Mouse (Mus musculus): ENCODE results near the gene Tmem151b. TPM values are rescaled to one million over a fixed set of nuclear protein-coding genes. Genes with fewer than 3 reads are reported as not detected.

The Tmem151b gene
- polyA plus RNA-seq, 1 experiment from 2014 or later, result 1.7 TPM

GRCm38 (mm10) chr17:45579554-45579953 is 30.1 kb upstream of the Tmem151b start:
- H3K4me1 ChIP-seq, result peaks cover 40% of the 10 kb centered on the region
- 79% methylated on average over 4 of the region's 4 CpGs for WGBS

DNA sequence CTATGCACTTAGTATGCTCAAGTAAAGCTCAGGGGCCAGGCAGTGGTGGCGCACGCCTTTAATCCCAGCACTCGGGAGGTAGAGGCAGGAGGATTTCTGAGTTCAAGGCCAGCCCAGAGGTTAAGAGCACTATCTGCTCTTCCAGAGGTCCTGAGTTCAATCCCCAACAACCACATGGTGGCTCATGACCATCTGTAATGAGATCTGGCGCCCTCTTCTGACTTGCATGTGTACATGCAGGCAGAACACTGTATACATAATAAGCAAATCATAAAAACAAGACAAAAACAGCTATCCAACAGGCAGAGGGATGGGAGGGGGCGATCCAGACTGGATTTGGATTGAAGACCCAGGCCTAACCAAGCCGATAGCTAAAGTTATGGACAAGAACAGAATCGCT is 29.4 kb upstream of the Tmem151b start:
- Histone ChIP-seq H3K9me3 (no peaks in the 10 kb centered on the region), H3K36me3 (no peaks in the 10 kb centered on the region), H3K27ac (0 out of 2 replicates have a peak overlapping the region, but pooled peaks have one; percentile 67), H3K4me1 (peaks cover 38% of the 10 kb centered on the region), H3K27me3 (ENCODE audit: insufficient read depth, poor library complexity, severe bottlenecking) (no peaks in the 10 kb centered on the region), H3K4me3 (no peak overlapping the region)
- DNase-seq (ENCODE audit: low spot score), result no peak
- WGBS, result 75% methylated on average over 7 of the region's 7 CpGs

More at GRCm38 (mm10) chr17:45579554-45579953, 30.1 kb upstream of the Tmem151b start:
- Histone ChIP-seq H3K9me3 (no peaks in the 10 kb centered on the region), H3K36me3 (no peaks in the 10 kb centered on the region), H3K27ac (no peak overlapping the region), H3K27me3 (ENCODE audit: insufficient read depth, poor library complexity, severe bottlenecking) (no peaks in the 10 kb centered on the region), H3K4me3 (no peak overlapping the region)
- no peak for DNase-seq (ENCODE audit: low spot score)

DNA sequence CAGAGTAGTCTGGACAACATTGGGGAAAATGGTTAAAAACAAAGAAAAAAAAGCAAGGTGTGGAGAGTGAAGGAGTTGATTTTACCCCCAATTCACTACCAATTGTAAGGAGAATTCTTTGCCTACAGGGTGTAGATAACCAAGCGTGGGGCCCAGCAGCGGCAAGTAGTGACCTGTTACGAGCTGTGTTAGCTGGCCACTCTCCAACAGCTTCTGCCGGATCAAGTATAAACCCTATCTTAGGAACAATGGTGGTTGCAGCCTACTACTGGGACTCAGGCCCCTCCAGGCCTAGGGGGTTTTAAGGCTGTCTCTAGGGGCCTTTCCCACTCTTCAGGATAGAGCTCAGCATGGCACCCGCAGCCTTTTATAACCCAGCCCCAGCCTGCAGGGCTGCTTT is 28.8 kb upstream of the Tmem151b start:
- DNase-seq (ENCODE audit: low spot score), result no peak
- Histone ChIP-seq H3K4me1 (peaks cover 37% of the 10 kb centered on the region), H3K27me3 (ENCODE audit: insufficient read depth, poor library complexity, severe bottlenecking) (no peaks in the 10 kb centered on the region), H3K36me3 (no peaks in the 10 kb centered on the region), H3K4me3 (no peak overlapping the region), H3K9me3 (no peaks in the 10 kb centered on the region), H3K27ac (peak overlapping the region; percentile 67; the same call in 1 of the 2 replicates)
- WGBS, result 52% methylated on average over 5 of the region's 5 CpGs

- no peaks in the 10 kb centered on the region for H3K27me3 ChIP-seq (ENCODE audit: insufficient read depth, poor library complexity, severe bottlenecking)
- 89% methylated on average over 8 of the region's 8 CpGs for WGBS
These were observed 25.8 kb upstream of the Tmem151b start for GRCm38 (mm10) chr17:45575123-45575897.

DNA sequence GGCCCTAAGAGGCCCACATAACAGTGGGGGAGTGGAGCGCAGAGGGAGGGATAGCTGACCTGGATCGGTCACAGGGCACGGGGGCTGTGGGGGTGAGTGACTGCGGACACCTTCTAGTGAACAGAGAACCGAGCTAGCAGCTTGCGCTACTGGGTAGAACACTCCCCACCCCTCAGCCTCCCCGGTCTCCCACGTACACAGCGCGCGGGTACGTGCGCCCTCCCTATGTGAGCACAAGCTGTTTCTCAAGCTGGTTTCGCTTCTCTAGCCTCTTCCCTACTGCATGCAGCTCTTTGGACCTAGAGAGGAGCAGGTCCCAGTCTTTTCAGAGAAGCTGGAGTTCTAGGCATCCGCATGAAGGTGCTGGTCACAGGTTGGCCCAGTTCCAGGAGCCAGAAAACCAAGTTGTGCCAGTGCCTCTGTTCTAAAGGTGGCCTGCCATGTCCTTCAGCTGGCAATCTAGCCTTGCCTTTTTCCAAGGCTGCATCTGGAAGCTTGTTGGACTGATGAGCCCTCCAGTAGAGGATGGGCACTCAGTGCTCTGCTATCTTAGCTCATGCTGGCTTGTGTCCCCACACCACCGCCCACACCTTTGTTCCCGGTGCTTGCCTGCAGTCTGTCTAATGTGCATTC is 24.8 kb upstream of the Tmem151b start:
- no peaks in the 10 kb centered on the region for H3K9me3 ChIP-seq
- peak overlapping the region; percentile 91 for H3K4me3 ChIP-seq
- peaks cover 25% of the 10 kb centered on the region for H3K36me3 ChIP-seq
- H3K27ac ChIP-seq, result peak overlapping the region; percentile 98
- 2% methylated on average over 17 of the region's 17 CpGs for WGBS
- peak; percentile 89 for DNase-seq (ENCODE audit: low spot score)
- H3K4me1 ChIP-seq, result peaks cover 25% of the 10 kb centered on the region
- no peaks in the 10 kb centered on the region for H3K27me3 ChIP-seq (ENCODE audit: insufficient read depth, poor library complexity, severe bottlenecking)

More at GRCm38 (mm10) chr17:45575123-45575897, 25.8 kb upstream of the Tmem151b start:
- Histone ChIP-seq H3K4me1 (peaks cover 25% of the 10 kb centered on the region), H3K4me3 (no peak overlapping the region), H3K27ac (0 out of 2 replicates have a peak overlapping the region, but pooled peaks have one; percentile 98), H3K36me3 (peaks cover 15% of the 10 kb centered on the region), H3K9me3 (no peaks in the 10 kb centered on the region)
- DNase-seq (ENCODE audit: low spot score), result no peak

- Histone ChIP-seq H3K27me3 (ENCODE audit: insufficient read depth, poor library complexity, severe bottlenecking) (no peaks in the 10 kb centered on the region), H3K4me3 (peak overlapping the region; percentile 91), H3K36me3 (peaks cover 30% of the 10 kb centered on the region), H3K9me3 (no peaks in the 10 kb centered on the region), H3K27ac (peak overlapping the region; percentile 98), H3K4me1 (peaks cover 29% of the 10 kb centered on the region)
- under 1% methylated on average over 18 of the region's 18 CpGs for WGBS
- peak; percentile 98 for DNase-seq (ENCODE audit: low spot score)
These were observed 24.3 kb upstream of the Tmem151b start for GRCm38 (mm10) chr17:45573780-45574123.

DNA sequence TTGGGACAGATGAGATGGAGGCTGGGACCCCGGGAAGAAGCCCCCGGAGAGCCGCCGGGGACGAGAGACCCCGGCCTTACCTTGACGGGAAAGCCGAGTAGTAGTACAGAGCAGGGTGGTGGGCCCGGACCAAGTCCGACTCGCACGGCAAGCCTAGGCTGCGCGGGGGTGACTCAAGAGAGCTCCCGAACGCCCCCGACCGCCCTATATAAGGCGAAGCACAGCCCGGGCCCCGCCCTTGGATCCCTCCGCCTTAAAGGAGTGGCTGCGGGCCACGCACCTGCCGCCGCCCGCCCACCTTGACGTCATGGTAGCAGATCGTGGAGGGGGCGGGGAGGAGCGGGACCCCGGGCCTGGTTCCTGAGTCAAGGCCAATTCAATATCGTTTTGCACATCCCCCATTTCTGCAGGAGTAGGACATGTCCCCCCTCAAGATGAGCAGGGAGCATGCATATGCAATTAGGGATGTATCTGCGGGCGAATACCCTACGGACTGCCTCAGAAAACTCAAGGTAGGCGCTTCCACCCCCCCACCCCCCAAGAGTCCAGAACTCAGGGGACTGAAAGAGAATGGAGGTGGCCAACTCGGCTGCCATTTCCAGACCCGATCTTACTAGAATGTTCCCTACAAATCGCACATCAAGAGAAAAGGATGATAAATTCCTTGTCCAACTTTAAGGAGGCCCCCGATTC is 23.8 kb upstream of the Tmem151b start, which contains the start of gene Hsp90ab1:
Gene Hsp90ab1, minus strand, starts transcription at position 185 of the 693 bp plus-strand sequence.
- H3K9me3 ChIP-seq, result no peaks in the 10 kb centered on the region
- H3K27me3 ChIP-seq (ENCODE audit: insufficient read depth, poor library complexity, severe bottlenecking), result no peaks in the 10 kb centered on the region
- H3K4me3 ChIP-seq, result peak within 1 kb of the TSS; percentile 91
- H3K4me1 ChIP-seq, result peaks cover 27% of the 10 kb centered on the region
- H3K27ac ChIP-seq, result peak within 1 kb of the TSS; percentile 98
- H3K36me3 ChIP-seq, result peaks cover 35% of the 10 kb centered on the region
- WGBS, result under 1% methylated on average over 41 of the region's 41 CpGs
- peak; percentile 98 for DNase-seq (ENCODE audit: low spot score)

- Histone ChIP-seq H3K36me3 (peaks cover 44% of the 10 kb centered on the region), H3K4me1 (peaks cover 31% of the 10 kb centered on the region)
- DNase-seq (ENCODE audit: low spot score), result peak; percentile 94
These were observed 22.9 kb upstream of the Tmem151b start for GRCm38 (mm10) chr17:45572103-45573086.

DNA sequence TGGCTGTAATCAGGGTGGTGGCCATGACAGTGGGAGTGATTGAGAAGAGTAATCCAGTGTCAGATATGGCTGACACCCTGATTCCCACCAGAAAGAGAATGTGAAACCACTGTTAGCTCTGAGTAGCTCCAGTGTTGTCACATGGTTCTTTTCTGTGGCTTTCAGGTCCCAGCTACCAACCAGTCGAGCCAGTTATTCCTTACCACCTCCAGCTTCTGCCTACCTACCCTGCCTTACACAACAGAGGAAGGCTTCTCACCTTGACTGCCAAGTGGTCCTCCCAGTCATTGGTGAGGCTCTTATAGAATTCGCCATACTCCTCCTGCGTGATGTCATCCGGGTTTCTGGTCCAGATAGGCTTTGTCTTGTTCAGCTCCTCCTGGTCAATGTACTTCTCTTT is 20.5 kb upstream of the Tmem151b start:
- Histone ChIP-seq H3K27ac (no peak overlapping the region), H3K4me1 (peaks cover 46% of the 10 kb centered on the region), H3K4me3 (no peak overlapping the region; the same call in 1 of the 2 replicates), H3K27me3 (ENCODE audit: insufficient read depth, poor library complexity, severe bottlenecking) (no peaks in the 10 kb centered on the region), H3K9me3 (no peaks in the 10 kb centered on the region), H3K36me3 (peaks cover 59% of the 10 kb centered on the region)
- DNase-seq (ENCODE audit: low spot score), result no peak
- 83% methylated on average over 4 of the region's 4 CpGs for WGBS

More at GRCm38 (mm10) chr17:45572103-45573086, 22.9 kb upstream of the Tmem151b start:
- WGBS, result under 1% methylated on average over 56 of the region's 57 CpGs
- Histone ChIP-seq H3K4me3 (peak overlapping the region; percentile 91), H3K9me3 (no peaks in the 10 kb centered on the region), H3K27ac (peak overlapping the region; percentile 98), H3K27me3 (ENCODE audit: insufficient read depth, poor library complexity, severe bottlenecking) (no peaks in the 10 kb centered on the region)

DNA sequence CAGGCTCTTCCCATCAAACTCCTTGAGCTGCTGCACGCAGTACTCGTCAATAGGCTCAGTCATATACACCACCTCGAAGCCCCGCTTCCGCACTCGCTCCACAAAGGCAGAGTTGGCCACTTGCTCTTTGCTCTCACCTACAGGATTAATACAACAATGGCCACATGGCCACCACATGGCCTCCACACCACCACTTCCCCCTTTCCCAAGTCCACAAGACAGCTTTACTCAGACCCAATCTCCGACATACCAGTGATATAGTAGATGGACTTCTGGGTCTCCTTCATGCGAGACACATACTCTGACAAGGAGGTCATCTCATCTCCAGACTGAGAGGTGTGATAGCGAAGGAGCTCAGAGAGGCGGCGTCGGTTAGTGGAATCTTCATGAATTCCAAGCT is 19.5 kb upstream of the Tmem151b start:
- no peak overlapping the region for H3K4me3 ChIP-seq
- peaks cover 59% of the 10 kb centered on the region for H3K36me3 ChIP-seq
- H3K4me1 ChIP-seq, result peaks cover 44% of the 10 kb centered on the region
- no peak for DNase-seq (ENCODE audit: low spot score)
- 88% methylated on average over 12 of the region's 12 CpGs for WGBS
- H3K9me3 ChIP-seq, result no peaks in the 10 kb centered on the region
- H3K27ac ChIP-seq, result no peak overlapping the region
- no peaks in the 10 kb centered on the region for H3K27me3 ChIP-seq (ENCODE audit: insufficient read depth, poor library complexity, severe bottlenecking)

GRCm38 (mm10) chr17:45567162-45567601 is 17.7 kb upstream of the Tmem151b start:
- no peak for DNase-seq (ENCODE audit: low spot score)
- no peaks in the 10 kb centered on the region for H3K27me3 ChIP-seq (ENCODE audit: insufficient read depth, poor library complexity, severe bottlenecking)
- no peaks in the 10 kb centered on the region for H3K9me3 ChIP-seq
- H3K36me3 ChIP-seq, result peaks cover 59% of the 10 kb centered on the region
- H3K27ac ChIP-seq, result peak overlapping the region; percentile 29; the same call in 1 of the 2 replicates
- peaks cover 44% of the 10 kb centered on the region for H3K4me1 ChIP-seq
- H3K4me3 ChIP-seq, result peak overlapping the region; percentile 15; the same call in 1 of the 2 replicates
- 32% methylated on average over 4 of the region's 4 CpGs for WGBS

Measured in heart, embryonic 10.5 days (tissue).